Mouse (Mus musculus): ENCODE measurements around the gene Uncx. TPM values are rescaled to one million over a fixed set of nuclear protein-coding genes. Genes with fewer than 3 reads are reported as not detected.

Uncx gene
- total and polyA plus RNA-seq, 3 experiments = not detected

GRCm38 (mm10) chr5:139502281-139502680 lies 41.0 kb upstream of the Uncx start:
- DNase-seq (ENCODE audit: extremely low read depth) = no peak
- in situ Hi-C loops (cut with MboI; ENCODE audit: low pct_ligation_motif_present, low pct_unique_long_range_greater_than_20kb, low sequenced_read_pairs) = no loop called here
- H3K27me3 ChIP-seq (replicated peaks) = peaks cover 80% of the 10 kb centered on the region
- dilution Hi-C loops (cut with MboI; ENCODE audit: extremely low pct_ligation_motif_present, extremely low pct_unique_long_range_greater_than_20kb, low sequenced_read_pairs) = no loop called here
- TF ChIP-seq MEF2A (IDR thresholded peaks at IDR 0.05; ENCODE audit: borderline replicate concordance, low read depth, low read length) (no peak), IRF4 (IDR thresholded peaks at IDR 0.05; ENCODE audit: low read depth, low read length) (no peak), PAX5 (IDR thresholded peaks at IDR 0.05; ENCODE audit: low read length) (no peak), UBTF (IDR thresholded peaks at IDR 0.05; ENCODE audit: low read depth, low read length) (no peak), TCF12 (IDR thresholded peaks at IDR 0.05; ENCODE audit: low read depth, low read length) (no peak)
- no peaks in the 10 kb centered on the region for H3K4me1 ChIP-seq (ENCODE audit: control insufficient read depth in 1 of 2, insufficient read depth in 2 of 2)
- no peak overlapping the region for H3K4me2 ChIP-seq (ENCODE audit: insufficient read depth, low read depth, poor library complexity, severe bottlenecking)
- no peak overlapping the region for H3K9ac ChIP-seq (ENCODE audit: insufficient read depth, low read depth)
- no peak overlapping the region for H3K27ac ChIP-seq (ENCODE audit: insufficient read depth, low read depth)
- H3K79me2 ChIP-seq (replicated peaks; ENCODE audit: control insufficient read depth, extremely low read depth, insufficient read depth, poor library complexity, severe bottlenecking) = no peaks in the 10 kb centered on the region
- no peak overlapping the region for H3K4me3 ChIP-seq (replicated peaks in 1 of 3; ENCODE audit: low read depth in 2 of 3, low read length in 2 of 3, poor library complexity in 1 of 3)
- no peaks in the 10 kb centered on the region for H3K36me3 ChIP-seq (replicated peaks in 1 of 2; ENCODE audit: control insufficient read depth in 1 of 2, insufficient read depth in 1 of 2, low read length in 1 of 2)
- no peaks in the 10 kb centered on the region for H3K9me3 ChIP-seq (replicated peaks; ENCODE audit: low read length)

- dilution Hi-C loops (cut with MboI; ENCODE audit: extremely low pct_ligation_motif_present, extremely low pct_unique_long_range_greater_than_20kb, low sequenced_read_pairs) = no loop called here
- no peaks in the 10 kb centered on the region for H3K4me1 ChIP-seq (ENCODE audit: control insufficient read depth in 1 of 2, insufficient read depth in 2 of 2)
- no peak overlapping the region for H3K4me2 ChIP-seq (ENCODE audit: insufficient read depth, low read depth, poor library complexity, severe bottlenecking)
- no peaks in the 10 kb centered on the region for H3K9me3 ChIP-seq (replicated peaks; ENCODE audit: low read length)
- no peak overlapping the region for H3K4me3 ChIP-seq (replicated peaks in 1 of 3; ENCODE audit: low read depth in 2 of 3, low read length in 2 of 3, poor library complexity in 1 of 3)
- no peaks in the 10 kb centered on the region for H3K79me2 ChIP-seq (replicated peaks; ENCODE audit: control insufficient read depth, extremely low read depth, insufficient read depth, poor library complexity, severe bottlenecking)
- TF ChIP-seq RAD21 (IDR thresholded peaks at IDR 0.05; ENCODE audit: low read depth, low read length) = peak; percentile 62
- peak; percentile 71 for TF ChIP-seq SMC3 (IDR thresholded peaks at IDR 0.05; ENCODE audit: low read depth, low read length)
- TF ChIP-seq NELFE (IDR thresholded peaks at IDR 0.05; ENCODE audit: low read depth, low read length) = peak; percentile 30; the same call in 1 of the 2 replicates
- no peak for TF ChIP-seq ETS1 (conservative IDR thresholded peaks at IDR 0.05; ENCODE audit: low read depth, low read length)
- TF ChIP-seq TCF12 (IDR thresholded peaks at IDR 0.05; ENCODE audit: low read depth, low read length) = no peak
- TF ChIP-seq CTCF (conservative IDR thresholded peaks at IDR 0.05 in 1 of 2, IDR thresholded peaks at IDR 0.05 in 1 of 2; ENCODE audit: low read depth in 2 of 2, low read length in 2 of 2) = peak in 1 of 2 experiments; percentile 79; a peak in 2 of 4 replicates
- peaks cover 81% of the 10 kb centered on the region for H3K27me3 ChIP-seq (replicated peaks)
- H3K36me3 ChIP-seq (replicated peaks in 1 of 2; ENCODE audit: control insufficient read depth in 1 of 2, insufficient read depth in 1 of 2, low read length in 1 of 2) = no peaks in the 10 kb centered on the region
- H3K27ac ChIP-seq (ENCODE audit: insufficient read depth, low read depth) = no peak overlapping the region
- H3K9ac ChIP-seq (ENCODE audit: insufficient read depth, low read depth) = no peak overlapping the region
- in situ Hi-C loops (cut with MboI; ENCODE audit: low pct_ligation_motif_present, low pct_unique_long_range_greater_than_20kb, low sequenced_read_pairs) = no loop called here
- peak; percentile 73 for DNase-seq (ENCODE audit: extremely low read depth)
Observed at GRCm38 (mm10) chr5:139505073-139505606, 38.2 kb upstream of the Uncx start.

GRCm38 (mm10) chr5:139506207-139506606 lies 37.1 kb upstream of the Uncx start:
- no peak overlapping the region for H3K9ac ChIP-seq (ENCODE audit: insufficient read depth, low read depth)
- no peaks in the 10 kb centered on the region for H3K79me2 ChIP-seq (replicated peaks; ENCODE audit: control insufficient read depth, extremely low read depth, insufficient read depth, poor library complexity, severe bottlenecking)
- H3K4me1 ChIP-seq (ENCODE audit: control insufficient read depth in 1 of 2, insufficient read depth in 2 of 2) = 0 out of 4 replicates have a peak, but pooled peaks cover 0 to 3% of the 10 kb centered on the region in 2 experiments
- H3K9me3 ChIP-seq (replicated peaks; ENCODE audit: low read length) = no peaks in the 10 kb centered on the region
- dilution Hi-C loops (cut with MboI; ENCODE audit: extremely low pct_ligation_motif_present, extremely low pct_unique_long_range_greater_than_20kb, low sequenced_read_pairs) = no loop called here
- no peaks in the 10 kb centered on the region for H3K36me3 ChIP-seq (replicated peaks in 1 of 2; ENCODE audit: control insufficient read depth in 1 of 2, insufficient read depth in 1 of 2, low read length in 1 of 2)
- H3K27me3 ChIP-seq (replicated peaks) = peaks cover 80% of the 10 kb centered on the region
- TF ChIP-seq CHD1 (IDR thresholded peaks at IDR 0.05; ENCODE audit: low read depth, low read length) = no peak
- TF ChIP-seq ZMIZ1 (IDR thresholded peaks at IDR 0.05; ENCODE audit: low read depth, low read length) = no peak
- no peak for TF ChIP-seq IRF4 (IDR thresholded peaks at IDR 0.05; ENCODE audit: low read depth, low read length)
- no peak for TF ChIP-seq CHD2 (IDR thresholded peaks at IDR 0.05; ENCODE audit: low read length)
- TF ChIP-seq EP300 (IDR thresholded peaks at IDR 0.05; ENCODE audit: low read length) = no peak
- TF ChIP-seq NELFE (IDR thresholded peaks at IDR 0.05; ENCODE audit: low read depth, low read length) = no peak
- no peak for TF ChIP-seq KAT2A (IDR thresholded peaks at IDR 0.05; ENCODE audit: insufficient replicate concordance, low read length)
- TF ChIP-seq USF2 (conservative IDR thresholded peaks at IDR 0.05; ENCODE audit: low read depth, low read length) = no peak
- TF ChIP-seq PAX5 (IDR thresholded peaks at IDR 0.05; ENCODE audit: low read length) = no peak
- TF ChIP-seq ZKSCAN1 (IDR thresholded peaks at IDR 0.05; ENCODE audit: borderline replicate concordance, low read depth, low read length) = no peak
- TF ChIP-seq MAZ (IDR thresholded peaks at IDR 0.05; ENCODE audit: low read depth, low read length) = no peak
- no peak for TF ChIP-seq UBTF (IDR thresholded peaks at IDR 0.05; ENCODE audit: low read depth, low read length)
- TF ChIP-seq TBP (conservative IDR thresholded peaks at IDR 0.05; ENCODE audit: low read depth, low read length) = no peak
- TF ChIP-seq MEF2A (IDR thresholded peaks at IDR 0.05; ENCODE audit: borderline replicate concordance, low read depth, low read length) = no peak
- TF ChIP-seq CTCF (conservative IDR thresholded peaks at IDR 0.05 in 1 of 2, IDR thresholded peaks at IDR 0.05 in 1 of 2; ENCODE audit: low read depth in 2 of 2, low read length in 2 of 2) = no peak
- no peak for TF ChIP-seq RAD21 (IDR thresholded peaks at IDR 0.05; ENCODE audit: low read depth, low read length)
- no peak for TF ChIP-seq MYC (IDR thresholded peaks at IDR 0.05; ENCODE audit: low read depth, low read length)
- TF ChIP-seq E2F4 (IDR thresholded peaks at IDR 0.05; ENCODE audit: insufficient replicate concordance, low read depth, low read length) = no peak
- no peak for TF ChIP-seq USF1 (IDR thresholded peaks at IDR 0.05; ENCODE audit: low read depth, low read length)
- H3K4me3 ChIP-seq (replicated peaks in 1 of 3; ENCODE audit: low read depth in 2 of 3, low read length in 2 of 3, poor library complexity in 1 of 3) = no peak overlapping the region
- H3K27ac ChIP-seq (ENCODE audit: insufficient read depth, low read depth) = no peak overlapping the region
- DNase-seq (ENCODE audit: extremely low read depth) = peak; percentile 17
- no peak overlapping the region for H3K4me2 ChIP-seq (ENCODE audit: insufficient read depth, low read depth, poor library complexity, severe bottlenecking)
- in situ Hi-C loops (cut with MboI; ENCODE audit: low pct_ligation_motif_present, low pct_unique_long_range_greater_than_20kb, low sequenced_read_pairs) = no loop called here

Data from CH12.LX (cell line).